Mouse (Mus musculus): ENCODE results near the gene Ren1. TPM values are rescaled to one million over a fixed set of nuclear protein-coding genes. Genes with fewer than 3 reads are reported as not detected.
"Not testable (repeated sequence)": the region's sequence is repeated elsewhere in the genome, so short reads cannot be mapped to it uniquely, and the experiment has no call there.

The Ren1 gene
- polyA plus RNA-seq, 1 experiment from 2014 or later: 0.20 TPM

GRCm38 (mm10) chr1:133323333-133323732 lies 27.0 kb upstream of the Ren1 start:
- H3K4me2 ChIP-seq: no peak overlapping the region
- no peak for ATAC-seq (ENCODE audit: low read depth)
- peaks cover 6% of the 10 kb centered on the region for H3K27me3 ChIP-seq
- H3K9ac ChIP-seq: no peak overlapping the region
- no peak overlapping the region for H3K27ac ChIP-seq (replicated peaks)
- no peak overlapping the region for H3K4me3 ChIP-seq
- H3K4me1 ChIP-seq (replicated peaks): peaks cover 9% of the 10 kb centered on the region; the same call in 1 of the 2 replicates
- no peaks in the 10 kb centered on the region for H3K9me3 ChIP-seq
- H3K36me3 ChIP-seq: no peaks in the 10 kb centered on the region
- WGBS: 39% methylated on average over 5 of the region's 5 CpGs

- Histone ChIP-seq H3K27me3 (peaks cover 26% of the 10 kb centered on the region), H3K36me3 (no peaks in the 10 kb centered on the region), H3K4me2 (no peak overlapping the region), H3K9ac (no peak overlapping the region), H3K9me3 (no peaks in the 10 kb centered on the region), H3K4me1 (replicated peaks) (peaks cover 28% of the 10 kb centered on the region), H3K4me3 (no peak overlapping the region), H3K27ac (replicated peaks) (no peak overlapping the region)
- 83% methylated on average over 8 of the region's 8 CpGs for WGBS
- no peak for ATAC-seq (ENCODE audit: low read depth)
Measured at GRCm38 (mm10) chr1:133325951-133326350, 24.4 kb upstream of the Ren1 start.

- H3K4me3 ChIP-seq: no peak overlapping the region
- no peak overlapping the region for H3K9ac ChIP-seq
- no peak overlapping the region for H3K4me2 ChIP-seq
- no peak for ATAC-seq (ENCODE audit: low read depth)
- WGBS: 71% methylated on average over 5 of the region's 5 CpGs
- H3K4me1 ChIP-seq (replicated peaks): peaks cover 31% of the 10 kb centered on the region
- no peaks in the 10 kb centered on the region for H3K9me3 ChIP-seq
- H3K27ac ChIP-seq (replicated peaks): no peak overlapping the region
- no peaks in the 10 kb centered on the region for H3K36me3 ChIP-seq
- H3K27me3 ChIP-seq: peaks cover 26% of the 10 kb centered on the region
Measured at GRCm38 (mm10) chr1:133327094-133327493, 23.2 kb upstream of the Ren1 start.

- ATAC-seq (ENCODE audit: low read depth): no peak
- 51% methylated on average over 6 of the region's 6 CpGs for WGBS
- Histone ChIP-seq H3K27me3 (peaks cover 26% of the 10 kb centered on the region), H3K4me3 (no peak overlapping the region), H3K9me3 (no peaks in the 10 kb centered on the region), H3K4me2 (no peak overlapping the region), H3K27ac (replicated peaks) (no peak overlapping the region), H3K4me1 (replicated peaks) (peaks cover 31% of the 10 kb centered on the region), H3K9ac (no peak overlapping the region), H3K36me3 (no peaks in the 10 kb centered on the region)
Measured at GRCm38 (mm10) chr1:133328299-133328795, 22.0 kb upstream of the Ren1 start.

- peaks cover 26% of the 10 kb centered on the region for H3K27me3 ChIP-seq
- peak overlapping the region; percentile 64 for H3K9ac ChIP-seq
- 8% methylated on average over 34 of the region's 34 CpGs for WGBS
- no peak overlapping the region for H3K27ac ChIP-seq (replicated peaks)
- H3K36me3 ChIP-seq: no peaks in the 10 kb centered on the region
- ATAC-seq (ENCODE audit: low read depth): no peak
- H3K4me2 ChIP-seq: peak overlapping the region; percentile 58
- H3K4me1 ChIP-seq (replicated peaks): peaks cover 31% of the 10 kb centered on the region
- H3K4me3 ChIP-seq: peak overlapping the region; percentile 32
- H3K9me3 ChIP-seq: no peaks in the 10 kb centered on the region
Measured at GRCm38 (mm10) chr1:133328896-133329637, 21.2 kb upstream of the Ren1 start.

- 20% methylated on average over 7 of the region's 7 CpGs for WGBS
- peak overlapping the region; percentile 64 for H3K9ac ChIP-seq
- no peak for ATAC-seq (ENCODE audit: low read depth)
- H3K9me3 ChIP-seq: no peaks in the 10 kb centered on the region
- peak overlapping the region; percentile 32 for H3K4me3 ChIP-seq
- H3K27ac ChIP-seq (replicated peaks): no peak overlapping the region
- peaks cover 31% of the 10 kb centered on the region for H3K4me1 ChIP-seq (replicated peaks)
- H3K4me2 ChIP-seq: peak overlapping the region; percentile 58
- no peaks in the 10 kb centered on the region for H3K36me3 ChIP-seq
- peaks cover 26% of the 10 kb centered on the region for H3K27me3 ChIP-seq
Measured at GRCm38 (mm10) chr1:133329638-133329964, 20.7 kb upstream of the Ren1 start.

- H3K27me3 ChIP-seq: peaks cover 26% of the 10 kb centered on the region
- H3K9ac ChIP-seq: no peak overlapping the region
- no peaks in the 10 kb centered on the region for H3K36me3 ChIP-seq
- H3K4me1 ChIP-seq (replicated peaks): peaks cover 27% of the 10 kb centered on the region
- WGBS: 36% methylated on average over 3 of the region's 3 CpGs
- H3K9me3 ChIP-seq: no peaks in the 10 kb centered on the region
- H3K4me3 ChIP-seq: no peak overlapping the region
- peak; percentile 84 for ATAC-seq (ENCODE audit: low read depth)
- H3K4me2 ChIP-seq: no peak overlapping the region
- H3K27ac ChIP-seq (replicated peaks): peak overlapping the region; percentile 46; the same call in 1 of the 2 replicates
Measured at GRCm38 (mm10) chr1:133331142-133331541, 19.2 kb upstream of the Ren1 start.

GRCm38 (mm10) chr1:133332656-133333430 lies 17.5 kb upstream of the Ren1 start:
- H3K27me3 ChIP-seq: peaks cover 25% of the 10 kb centered on the region
- no peak overlapping the region for H3K27ac ChIP-seq (replicated peaks)
- no peaks in the 10 kb centered on the region for H3K36me3 ChIP-seq
- no peak overlapping the region for H3K4me2 ChIP-seq
- ATAC-seq (ENCODE audit: low read depth): no peak
- no peak overlapping the region for H3K9ac ChIP-seq
- no peaks in the 10 kb centered on the region for H3K9me3 ChIP-seq
- no peak overlapping the region for H3K4me3 ChIP-seq
- H3K4me1 ChIP-seq (replicated peaks): peaks cover 27% of the 10 kb centered on the region
- WGBS: 89% methylated on average over 11 of the region's 11 CpGs

GRCm38 (mm10) chr1:133333937-133334336 lies 16.4 kb upstream of the Ren1 start:
- H3K4me1 ChIP-seq (replicated peaks): peaks cover 22% of the 10 kb centered on the region
- H3K27me3 ChIP-seq: peaks cover 14% of the 10 kb centered on the region
- WGBS: 65% methylated on average over 6 of the region's 6 CpGs
- no peak overlapping the region for H3K4me2 ChIP-seq
- no peaks in the 10 kb centered on the region for H3K9me3 ChIP-seq
- no peak overlapping the region for H3K27ac ChIP-seq (replicated peaks)
- no peaks in the 10 kb centered on the region for H3K36me3 ChIP-seq
- no peak overlapping the region for H3K4me3 ChIP-seq
- ATAC-seq (ENCODE audit: low read depth): no peak
- no peak overlapping the region for H3K9ac ChIP-seq

- H3K4me1 ChIP-seq (replicated peaks); ATAC-seq (ENCODE audit: low read depth); H3K27me3 ChIP-seq; H3K9me3 ChIP-seq; H3K27ac ChIP-seq (replicated peaks); H3K9ac ChIP-seq; H3K36me3 ChIP-seq; H3K4me2 ChIP-seq; H3K4me3 ChIP-seq: not testable (repeated sequence)
- 70% methylated on average over 1 of the region's 1 CpGs for WGBS
Measured at GRCm38 (mm10) chr1:133340403-133340802, 9.9 kb upstream of the Ren1 start.

GRCm38 (mm10) chr1:133344357-133344756 lies 6.0 kb upstream of the Ren1 start:
- Histone ChIP-seq H3K9me3 (no peaks in the 10 kb centered on the region), H3K36me3 (no peaks in the 10 kb centered on the region), H3K4me1 (replicated peaks) (no peaks in the 10 kb centered on the region), H3K4me2 (no peak overlapping the region), H3K27me3 (no peaks in the 10 kb centered on the region), H3K4me3 (no peak overlapping the region), H3K27ac (replicated peaks) (no peak overlapping the region), H3K9ac (no peak overlapping the region)
- ATAC-seq (ENCODE audit: low read depth): no peak
- WGBS: 88% methylated on average over 2 of the region's 2 CpGs

- Histone ChIP-seq H3K9ac (no peak overlapping the region), H3K9me3 (no peaks in the 10 kb centered on the region), H3K27ac (replicated peaks) (no peak overlapping the region), H3K4me1 (replicated peaks) (peaks cover 8% of the 10 kb centered on the region), H3K36me3 (no peaks in the 10 kb centered on the region), H3K4me2 (no peak overlapping the region), H3K27me3 (no peaks in the 10 kb centered on the region), H3K4me3 (no peak overlapping the region)
- 90% methylated on average over 9 of the region's 9 CpGs for WGBS
- ATAC-seq (ENCODE audit: low read depth): no peak
Measured at GRCm38 (mm10) chr1:133346531-133346930, 3.8 kb upstream of the Ren1 start.
